Mouse (Mus musculus) lung, adult 10 weeks (tissue): ENCODE measurements around the gene Haspin. TPM values are rescaled to one million over a fixed set of nuclear protein-coding genes. Genes with fewer than 3 reads are reported as not detected.

Experiments used
- polyA plus RNA-seq: library from polyadenylated mRNA; stranded (reverse); fragments of 350-450 nt; fragmentation: Illumina TruSeq; extraction: RNeasy Lipid Tissue Mini Kit (QIAGEN cat#74804); gene quantifications from one replicate; pipeline ENCODE4 v1.2.3, GENCODE M21; 2014; ENCODE audit warnings: low read depth, low replicate concordance; ENCODE audit not compliant: insufficient read depth

Haspin gene
- 0.49 TPM for polyA plus RNA-seq

GRCm38 (mm10) chr11:73137591-73138501 lies at the start of gene Haspin:
Gene Haspin, minus strand, starts transcription at chr11:73138294.

GRCm38 (mm10) chr11:73176608-73177508 lies 38.8 kb upstream of the Haspin start, which contains the start of the genes Emc6 and Tax1bp3:
Gene Emc6, minus strand, starts transcription at chr11:73177037.
Gene Tax1bp3, plus strand, starts transcription at chr11:73177083.

GRCm38 (mm10) chr11:73159957-73160810 lies 22.1 kb upstream of the Haspin start, which contains the start of gene P2rx5:
Gene P2rx5, plus strand, starts transcription at chr11:73160421.

GRCm38 (mm10) chr11:73090283-73090682 lies 47.8 kb downstream of the Haspin start, which contains the start of gene Itgae:
Gene Itgae, plus strand, starts transcription at chr11:73090583.

Other genes with a start within 250 kb of the Haspin start
- gene Atp2a3, start 177.1 kb downstream of the Haspin start, polyA plus RNA-seq = 58.2 TPM
- 2.5 TPM for gene P2rx1, start 139.2 kb downstream of the Haspin start, polyA plus RNA-seq
- 4.1 TPM for gene Camkk1, start 119.3 kb downstream of the Haspin start, polyA plus RNA-seq
- 3.0 TPM for gene Ncbp3, start 90.5 kb downstream of the Haspin start, polyA plus RNA-seq
- gene Itgae, start 47.7 kb downstream of the Haspin start, polyA plus RNA-seq = 1.3 TPM
- gene P2rx5, start 22.1 kb upstream of the Haspin start, polyA plus RNA-seq = 3.9 TPM
- 70.2 TPM for gene Emc6, start 38.7 kb upstream of the Haspin start, polyA plus RNA-seq
- 108 TPM for gene Tax1bp3, start 38.8 kb upstream of the Haspin start, polyA plus RNA-seq
- 7.2 TPM for gene Ctns, start 60.7 kb upstream of the Haspin start, polyA plus RNA-seq
- gene Shpk, start 61.2 kb upstream of the Haspin start, polyA plus RNA-seq = 2.0 TPM
- gene Trpv1, start 96.0 kb upstream of the Haspin start, polyA plus RNA-seq = 0.17 TPM
- gene Trpv3, start 129.1 kb upstream of the Haspin start, polyA plus RNA-seq = 0.03 TPM
- 6.8 TPM for gene Aspa, start 191.3 kb upstream of the Haspin start, polyA plus RNA-seq
- not detected for gene Gm49340, start 191.4 kb upstream of the Haspin start, polyA plus RNA-seq
- 0.19 TPM for gene Spata22, start 191.4 kb upstream of the Haspin start, polyA plus RNA-seq
- not detected for gene Olfr20, start 212.5 kb upstream of the Haspin start, polyA plus RNA-seq
- not detected for gene Olfr376, start 233.0 kb upstream of the Haspin start, polyA plus RNA-seq